Mouse (Mus musculus): ENCODE data around the gene Pde6b. TPM values are rescaled to one million over a fixed set of nuclear protein-coding genes. Genes with fewer than 3 reads are reported as not detected.

Gene Pde6b
- 0.31 and 0.35 TPM in 2 replicates for polyA plus RNA-seq (2016; fragmentation: Nextera tagmentation; extraction: Ambion mirVana)

DNA sequence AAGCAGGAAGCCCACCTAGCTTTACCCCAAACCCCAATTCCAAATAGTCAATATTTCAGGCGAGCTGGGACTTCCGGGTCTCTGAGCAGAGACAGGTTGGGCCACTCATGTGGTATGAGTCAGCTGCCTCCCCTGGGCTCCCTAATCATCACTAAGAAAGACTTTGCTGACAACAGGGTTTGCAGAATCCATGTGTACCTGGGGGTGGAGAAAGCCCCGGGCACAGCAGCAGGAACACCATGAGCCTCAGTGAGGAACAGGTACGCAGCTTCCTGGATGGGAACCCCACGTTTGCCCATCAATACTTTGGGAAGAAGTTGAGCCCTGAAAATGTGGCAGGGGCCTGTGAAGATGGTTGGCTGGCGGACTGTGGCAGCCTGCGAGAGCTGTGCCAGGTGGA is at the start of gene Pde6b:
Gene Pde6b, plus strand, starts transcription at position 191 of the 400 bp plus-strand sequence.
- no peaks in the 10 kb centered on the region for H3K9me3 ChIP-seq (replicated peaks)
- no peaks in the 10 kb centered on the region for H3K27me3 ChIP-seq
- WGBS = 79% methylated on average over 7 of the region's 7 CpGs
- no peak within 1 kb of the TSS for H3K4me2 ChIP-seq (replicated peaks)
- H3K9ac ChIP-seq = no peak within 1 kb of the TSS
- no peaks in the 10 kb centered on the region for H3K36me3 ChIP-seq
- no peak within 1 kb of the TSS for H3K4me3 ChIP-seq
- no peak within 1 kb of the TSS for H3K27ac ChIP-seq
- no peaks in the 10 kb centered on the region for H3K4me1 ChIP-seq
- no peak for ATAC-seq (ENCODE audit: low FRiP score)

- Histone ChIP-seq H3K4me2 (replicated peaks) (no peak overlapping the region), H3K27ac (no peak overlapping the region), H3K27me3 (no peaks in the 10 kb centered on the region), H3K9me3 (replicated peaks) (no peaks in the 10 kb centered on the region), H3K4me1 (no peaks in the 10 kb centered on the region), H3K4me3 (no peak overlapping the region), H3K36me3 (peaks cover 44% of the 10 kb centered on the region), H3K9ac (no peak overlapping the region)
- no peak for ATAC-seq (ENCODE audit: low FRiP score)
- 96% methylated on average over 4 of the region's 4 CpGs for WGBS
Measured at GRCm38 (mm10) chr5:108343680-108344170, 44.5 kb upstream of the Pde6b start.

DNA sequence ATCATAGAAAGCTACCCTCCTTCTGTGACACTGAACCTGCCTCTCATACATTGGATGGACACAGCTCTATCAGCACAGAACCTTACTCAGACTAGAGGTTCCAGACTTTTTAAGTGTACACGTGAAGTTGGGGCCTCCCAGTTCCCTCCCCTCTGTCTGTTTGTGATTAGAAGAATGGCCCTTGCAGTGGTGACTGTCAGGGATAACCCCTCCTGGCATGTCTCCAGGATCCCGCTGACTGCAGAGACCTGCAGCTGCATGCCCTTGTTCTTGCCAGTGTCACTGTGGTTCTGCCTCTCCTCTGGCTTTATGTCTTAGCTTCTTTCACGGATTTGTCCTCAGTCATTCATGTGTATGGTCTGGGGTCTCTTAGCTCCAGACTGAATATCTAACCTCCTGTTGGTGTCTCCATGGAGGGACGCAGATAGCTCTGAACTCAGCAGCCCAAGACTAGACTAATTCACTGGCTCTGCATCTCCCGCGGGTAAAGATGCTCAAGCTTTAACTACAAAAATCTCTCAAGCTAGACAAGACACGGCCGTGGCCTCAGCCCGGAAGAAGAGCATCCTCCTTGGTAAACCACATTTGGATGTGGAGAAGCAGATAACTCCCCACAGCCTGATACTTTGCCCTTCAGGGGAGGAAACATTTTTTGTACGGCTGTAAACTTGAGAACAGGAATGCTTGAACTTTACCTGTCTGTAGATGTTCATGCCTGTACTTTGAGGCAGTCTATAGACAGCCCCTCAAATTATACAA is 42.7 kb upstream of the Pde6b start:
- ATAC-seq (ENCODE audit: low FRiP score) = no peak
- no peak overlapping the region for H3K27ac ChIP-seq
- H3K27me3 ChIP-seq = no peaks in the 10 kb centered on the region
- H3K9ac ChIP-seq = no peak overlapping the region
- no peaks in the 10 kb centered on the region for H3K4me1 ChIP-seq
- H3K4me2 ChIP-seq (replicated peaks) = no peak overlapping the region
- H3K36me3 ChIP-seq = peaks cover 44% of the 10 kb centered on the region
- H3K9me3 ChIP-seq (replicated peaks) = no peaks in the 10 kb centered on the region
- 88% methylated on average over 10 of the region's 10 CpGs for WGBS
- no peak overlapping the region for H3K4me3 ChIP-seq

GRCm38 (mm10) chr5:108347843-108348242 is 40.3 kb upstream of the Pde6b start:
- WGBS = 88% methylated on average over 6 of the region's 6 CpGs
- Histone ChIP-seq H3K9ac (no peak overlapping the region), H3K4me1 (no peaks in the 10 kb centered on the region), H3K27me3 (no peaks in the 10 kb centered on the region), H3K4me2 (replicated peaks) (no peak overlapping the region), H3K9me3 (replicated peaks) (no peaks in the 10 kb centered on the region), H3K36me3 (peaks cover 40% of the 10 kb centered on the region), H3K4me3 (no peak overlapping the region), H3K27ac (no peak overlapping the region)
- no peak for ATAC-seq (ENCODE audit: low FRiP score)

DNA sequence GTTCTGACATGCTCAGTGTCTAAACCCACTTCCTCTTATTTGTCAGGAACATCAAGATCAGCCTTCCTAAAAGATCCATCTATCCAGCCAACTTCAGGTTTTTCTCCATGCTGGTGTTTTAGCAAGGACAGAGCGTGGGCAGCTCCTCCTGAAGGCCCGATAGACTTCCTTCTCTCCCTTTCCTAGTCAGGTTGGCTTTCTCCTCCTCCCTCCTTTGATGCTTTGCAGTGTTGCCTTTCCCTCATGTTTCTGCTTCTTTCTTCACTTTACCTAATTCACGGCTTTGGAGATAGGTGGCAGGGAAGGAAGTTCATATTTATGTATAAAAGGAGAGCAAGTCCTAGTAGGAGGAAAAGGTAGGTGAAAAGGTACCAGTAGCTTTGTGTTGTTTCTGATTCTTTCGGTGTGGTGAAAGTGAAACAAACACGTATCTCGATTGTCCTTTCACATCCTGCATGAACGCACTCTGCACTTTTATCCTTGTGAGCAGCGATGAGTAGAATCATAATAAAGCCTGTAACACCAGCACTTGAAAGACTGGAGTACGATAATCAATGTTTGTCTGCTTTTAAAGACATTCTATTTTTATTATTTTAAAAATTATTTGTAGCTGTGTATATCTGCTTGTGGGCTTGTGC is 38.6 kb upstream of the Pde6b start:
- peaks cover 25% of the 10 kb centered on the region for H3K36me3 ChIP-seq

GRCm38 (mm10) chr5:108354056-108354455 is 34.1 kb upstream of the Pde6b start:
- H3K36me3 ChIP-seq = 0 out of 2 replicates have a peak, but pooled peaks cover 3% of the 10 kb centered on the region
- ATAC-seq (ENCODE audit: low FRiP score) = no peak
- no peaks in the 10 kb centered on the region for H3K4me1 ChIP-seq
- WGBS = 89% methylated on average over 2 of the region's 2 CpGs
- H3K9me3 ChIP-seq (replicated peaks) = no peaks in the 10 kb centered on the region
- no peak overlapping the region for H3K27ac ChIP-seq
- H3K27me3 ChIP-seq = no peaks in the 10 kb centered on the region
- H3K4me2 ChIP-seq (replicated peaks) = no peak overlapping the region
- H3K4me3 ChIP-seq = no peak overlapping the region
- H3K9ac ChIP-seq = no peak overlapping the region

More for the DNA sequence above, 38.6 kb upstream of the Pde6b start:
- no peaks in the 10 kb centered on the region for H3K4me1 ChIP-seq
- no peak overlapping the region for H3K27ac ChIP-seq
- H3K4me3 ChIP-seq = no peak overlapping the region
- no peak overlapping the region for H3K9ac ChIP-seq
- no peaks in the 10 kb centered on the region for H3K9me3 ChIP-seq (replicated peaks)
- ATAC-seq (ENCODE audit: low FRiP score) = no peak
- no peak overlapping the region for H3K4me2 ChIP-seq (replicated peaks)
- WGBS = 96% methylated on average over 9 of the region's 9 CpGs
- H3K27me3 ChIP-seq = no peaks in the 10 kb centered on the region

DNA sequence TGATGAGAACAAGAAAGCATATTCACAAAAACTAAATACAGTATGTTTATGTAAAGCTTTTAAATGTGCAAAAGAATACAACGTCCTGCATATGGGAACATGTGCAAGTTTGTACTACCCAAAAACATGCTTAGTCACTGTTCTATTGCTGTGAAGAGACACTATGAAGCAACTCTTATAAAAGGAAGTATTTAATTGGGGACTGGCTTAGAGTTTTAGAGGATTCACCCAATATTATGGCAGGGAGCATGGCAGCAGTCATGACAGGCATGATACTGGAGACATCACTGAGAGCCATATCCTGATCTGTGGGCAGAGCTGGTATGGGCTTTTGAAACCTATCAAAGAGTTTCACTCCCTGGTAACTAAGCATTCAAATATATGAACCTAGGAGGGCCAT is 30.3 kb upstream of the Pde6b start:
- Histone ChIP-seq H3K27ac (no peak overlapping the region), H3K27me3 (peaks cover 4% of the 10 kb centered on the region), H3K4me1 (no peaks in the 10 kb centered on the region), H3K4me3 (no peak overlapping the region), H3K9me3 (replicated peaks) (no peaks in the 10 kb centered on the region), H3K9ac (no peak overlapping the region), H3K36me3 (no peaks in the 10 kb centered on the region), H3K4me2 (replicated peaks) (no peak overlapping the region)
- WGBS = 95% methylated on average over 1 of the region's 1 CpGs
- no peak for ATAC-seq (ENCODE audit: low FRiP score)

- peaks cover 20% of the 10 kb centered on the region for H3K27me3 ChIP-seq
- no peak overlapping the region for H3K9ac ChIP-seq
- H3K36me3 ChIP-seq = no peaks in the 10 kb centered on the region
- WGBS = 86% methylated on average over 9 of the region's 9 CpGs
- ATAC-seq (ENCODE audit: low FRiP score) = no peak
- H3K27ac ChIP-seq = no peak overlapping the region
- H3K9me3 ChIP-seq (replicated peaks) = no peaks in the 10 kb centered on the region
- no peaks in the 10 kb centered on the region for H3K4me1 ChIP-seq
- no peak overlapping the region for H3K4me2 ChIP-seq (replicated peaks)
- H3K4me3 ChIP-seq = no peak overlapping the region
Measured at GRCm38 (mm10) chr5:108359491-108359890, 28.7 kb upstream of the Pde6b start.

DNA sequence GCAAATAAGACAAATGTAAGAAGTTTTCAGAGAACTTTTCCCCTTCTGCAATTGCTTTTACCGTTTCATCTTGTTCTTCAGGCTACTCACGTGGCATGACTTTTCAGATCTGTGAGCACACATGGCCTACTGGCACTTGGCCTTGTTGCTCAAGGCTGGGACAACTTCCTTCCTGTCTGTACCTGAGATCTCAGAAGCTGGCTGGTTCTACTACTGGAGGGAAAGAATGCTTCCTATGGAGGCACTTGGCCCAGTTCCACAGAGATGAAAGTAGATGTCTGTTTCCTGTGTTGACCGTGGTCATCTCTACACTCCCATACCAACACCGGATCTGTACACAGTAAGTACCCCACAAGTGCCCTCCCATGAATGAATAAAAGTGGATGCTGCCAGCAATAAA is 28.0 kb upstream of the Pde6b start:
- ATAC-seq (ENCODE audit: low FRiP score) = no peak
- peaks cover 27% of the 10 kb centered on the region for H3K27me3 ChIP-seq
- H3K36me3 ChIP-seq = no peaks in the 10 kb centered on the region
- H3K4me2 ChIP-seq (replicated peaks) = no peak overlapping the region
- H3K9me3 ChIP-seq (replicated peaks) = no peaks in the 10 kb centered on the region
- H3K4me3 ChIP-seq = no peak overlapping the region
- no peak overlapping the region for H3K27ac ChIP-seq
- H3K9ac ChIP-seq = no peak overlapping the region
- no peaks in the 10 kb centered on the region for H3K4me1 ChIP-seq
- 90% methylated on average over 4 of the region's 4 CpGs for WGBS

GRCm38 (mm10) chr5:108362330-108362729 is 25.9 kb upstream of the Pde6b start:
- Histone ChIP-seq H3K9ac (no peak overlapping the region), H3K27me3 (peaks cover 47% of the 10 kb centered on the region), H3K9me3 (replicated peaks) (no peaks in the 10 kb centered on the region), H3K4me1 (peaks cover 11% of the 10 kb centered on the region), H3K4me3 (no peak overlapping the region), H3K27ac (no peak overlapping the region), H3K36me3 (no peaks in the 10 kb centered on the region), H3K4me2 (replicated peaks) (no peak overlapping the region)
- no peak for ATAC-seq (ENCODE audit: low FRiP score)
- 22% methylated on average over 3 of the region's 3 CpGs for WGBS

GRCm38 (mm10) chr5:108366328-108366983 is 21.7 kb upstream of the Pde6b start:
- Histone ChIP-seq H3K4me2 (replicated peaks) (peak overlapping the region; percentile 97), H3K27me3 (peaks cover 85% of the 10 kb centered on the region), H3K9me3 (replicated peaks) (no peaks in the 10 kb centered on the region), H3K36me3 (no peaks in the 10 kb centered on the region), H3K9ac (peak overlapping the region; percentile 53; the same call in 1 of the 2 replicates), H3K27ac (no peak overlapping the region), H3K4me1 (peaks cover 29% of the 10 kb centered on the region), H3K4me3 (peak overlapping the region; percentile 62)
- WGBS = 2% methylated on average over 60 of the region's 60 CpGs
- ATAC-seq (ENCODE audit: low FRiP score) = peak; percentile 23

Data from hindbrain, embryonic 12.5 days (tissue).